Mouse (Mus musculus) liver, embryonic 14.5 days (tissue): ENCODE data around the gene Usp34.

Source experiments
- CTCF ChIP-seq: IDR thresholded peaks from 2 replicates; pipeline ENCODE4 v1.5.1; 2016; ENCODE audit warnings: antibody characterized with exemption, low read depth, control low read depth
- EP300 ChIP-seq: IDR thresholded peaks from 2 replicates; pipeline ENCODE4 v1.6.1; 2016; ENCODE audit warnings: antibody characterized with exemption, low read depth

DNA sequence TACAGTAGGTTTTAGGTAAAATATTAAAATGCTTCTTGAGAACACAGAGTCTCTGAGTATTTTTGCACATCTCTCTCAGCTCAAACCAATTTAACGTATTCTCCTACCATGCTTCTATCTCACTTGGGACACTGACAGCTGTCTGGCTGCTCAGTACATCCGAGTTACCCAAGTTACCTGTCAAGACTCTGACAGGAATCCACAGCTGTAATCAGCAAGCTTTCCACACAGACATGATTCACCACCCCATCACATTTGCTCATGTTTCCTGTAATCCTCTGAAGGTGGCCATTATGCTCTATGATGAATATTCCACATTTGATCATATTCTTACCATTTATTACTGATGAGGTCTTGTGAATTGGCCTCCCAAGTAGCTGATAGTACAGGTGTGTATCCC, 208.6 kb downstream of the Usp34 start:
- TF ChIP-seq CTCF (no peak), EP300 (no peak)
